Mouse (Mus musculus): Measurements from ENCODE around the gene Pde11a.

- TF ChIP-seq CTCF (conservative IDR thresholded peaks at IDR 0.05; ENCODE audit: low read length) (no peak), NANOG (IDR thresholded peaks at IDR 0.05; ENCODE audit: borderline replicate concordance, low read length) (no peak)
Measured at GRCm38 (mm10) chr2:76090506-76090905, 248.1 kb downstream of the Pde11a start.

Measured in E14TG2a.4 (cell line).